Mouse (Mus musculus) kidney, embryonic 16.5 days (tissue): ENCODE results near the gene Selenbp2. TPM values are rescaled to one million over a fixed set of nuclear protein-coding genes. Genes with fewer than 3 reads are reported as not detected.
"Not testable (repeated sequence)": the region's sequence is repeated elsewhere in the genome, so short reads cannot be mapped to it uniquely, and the experiment has no call there.

Source experiments
- ATAC-seq: fragments of 200-750 bp; cut with Nextera tagmentation; 2 replicates; pipeline ENCODE4 v1.8.0; 2017; ENCODE audit warnings: moderate TSS enrichment; ENCODE audit not compliant: low FRiP score, low TSS enrichment
- H3K27ac ChIP-seq: fragments of 300-500 bp; sonication (generic); 2 replicates; pipeline ENCODE4 v1.5.1; 2014; ENCODE audit warnings: low read length
- H3K27me3 ChIP-seq: fragments of 300-500 bp; sonication (generic); 2 replicates; pipeline ENCODE4 v1.6.1; 2014; ENCODE audit warnings: low read length, control low read depth, mixed read lengths; ENCODE audit not compliant: insufficient read depth
- H3K36me3 ChIP-seq: fragments of 300-500 bp; sonication (generic); 2 replicates; pipeline ENCODE4 v1.6.1; 2014; ENCODE audit warnings: low read length, control low read depth, mixed read lengths; ENCODE audit not compliant: insufficient read depth
- H3K4me1 ChIP-seq: fragments of 300-500 bp; sonication (generic); 2 replicates; pipeline ENCODE4 v1.6.1; 2014; ENCODE audit warnings: low read length, control low read depth, mixed read lengths; ENCODE audit not compliant: insufficient read depth
- H3K4me2 ChIP-seq: fragments of 300-500 bp; sonication (generic); replicated peaks from 2 replicates; pipeline ENCODE4 v1.6.1; 2014; ENCODE audit warnings: low read depth, low read length
- H3K4me3 ChIP-seq: fragments of 300-500 bp; sonication (generic); 2 replicates; pipeline ENCODE4 v1.5.1; 2014; ENCODE audit warnings: mild to moderate bottlenecking, low read length
- H3K9ac ChIP-seq: fragments of 300-500 bp; sonication (generic); replicated peaks from 2 replicates; pipeline ENCODE4 v1.6.1; 2014; ENCODE audit warnings: low read length
- H3K9me3 ChIP-seq: fragments of 300-500 bp; sonication (generic); 2 replicates; pipeline ENCODE4 v1.6.1; 2016; ENCODE audit warnings: low read length, control low read depth
- WGBS: fragments of 180-500 bp; shearing (Covaris S2); extraction: QIAGEN DNeasy Blood & Tissue Kit; methylation state at CpG from one replicate; pipeline ENCODE4 v1.1.7; 2014; 5-methylcytosine and 5-hydroxymethylcytosine counted together
- polyA plus RNA-seq: library from polyadenylated mRNA; unstranded; fragments of >200 nt; fragmentation: Nextera tagmentation; extraction: Ambion mirVana; gene quantifications from 2 replicates; pipeline ENCODE4 v1.2.1, GENCODE M21; 2015

Gene Selenbp2
- polyA plus RNA-seq, 1 experiment from 2014 or later = 4.6 TPM

DNA sequence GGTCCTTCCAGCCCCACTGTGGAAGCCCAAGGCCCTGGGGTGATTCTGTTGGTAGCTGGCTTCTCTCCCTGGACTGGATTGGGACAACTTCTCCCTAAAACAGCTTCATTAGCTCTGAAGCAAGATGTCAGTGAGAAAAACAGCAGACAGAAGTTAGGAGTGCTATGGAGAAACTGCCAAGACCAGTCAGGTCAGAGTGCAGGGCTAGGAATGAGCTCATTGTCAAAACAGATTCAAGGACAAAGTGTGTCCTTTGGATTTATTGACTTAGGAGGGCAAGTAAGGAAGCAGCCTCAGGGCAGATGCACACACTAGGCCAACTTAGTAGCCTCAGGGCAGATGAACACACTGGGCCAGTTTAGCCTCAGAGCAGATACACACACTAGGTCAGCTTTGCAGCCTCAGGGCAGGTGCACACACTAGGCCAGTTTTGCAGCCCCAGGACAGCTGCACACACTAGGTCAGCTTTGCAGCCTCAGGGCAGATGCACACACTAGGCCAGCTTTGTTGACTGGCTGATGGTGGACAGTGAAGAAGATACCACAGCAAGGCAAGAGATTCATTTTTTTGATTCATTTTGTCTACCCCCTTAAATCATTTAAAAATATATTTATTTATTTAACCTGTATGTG lies 2.6 kb upstream of the Selenbp2 start:
- Histone ChIP-seq H3K4me2 (no peak overlapping the region), H3K27ac (no peak overlapping the region), H3K27me3 (no peaks in the 10 kb centered on the region), H3K9ac (no peak overlapping the region), H3K9me3 (no peaks in the 10 kb centered on the region), H3K36me3 (no peaks in the 10 kb centered on the region), H3K4me1 (peaks cover 15% of the 10 kb centered on the region), H3K4me3 (no peak overlapping the region)
- ATAC-seq = no peak

DNA sequence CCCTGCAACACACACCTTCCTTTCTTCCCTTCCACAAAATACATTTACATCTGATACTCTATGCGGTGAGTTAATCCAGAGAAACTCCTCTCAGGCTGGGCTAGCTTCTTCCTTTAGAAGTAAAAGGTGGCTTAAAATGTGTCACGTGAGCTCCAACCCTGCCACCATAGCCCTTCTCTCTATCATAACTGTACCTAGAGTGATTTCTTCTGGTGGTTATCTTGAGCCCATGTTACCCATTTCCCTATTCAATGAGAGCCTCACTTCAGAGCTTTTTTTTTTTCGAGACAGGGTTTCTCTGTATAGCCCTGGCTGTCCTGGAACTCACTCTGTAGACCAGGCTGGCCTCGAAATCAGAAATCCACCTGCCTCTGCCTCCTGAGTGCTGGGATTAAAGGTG lies 1.7 kb upstream of the Selenbp2 start:
- WGBS = 94% methylated on average over 4 of the region's 4 CpGs
- peaks cover 15% of the 10 kb centered on the region for H3K4me1 ChIP-seq
- H3K4me3 ChIP-seq, H3K9me3 ChIP-seq, H3K36me3 ChIP-seq, H3K27ac ChIP-seq, H3K4me2 ChIP-seq, H3K27me3 ChIP-seq, ATAC-seq, H3K9ac ChIP-seq: not testable (repeated sequence)

DNA sequence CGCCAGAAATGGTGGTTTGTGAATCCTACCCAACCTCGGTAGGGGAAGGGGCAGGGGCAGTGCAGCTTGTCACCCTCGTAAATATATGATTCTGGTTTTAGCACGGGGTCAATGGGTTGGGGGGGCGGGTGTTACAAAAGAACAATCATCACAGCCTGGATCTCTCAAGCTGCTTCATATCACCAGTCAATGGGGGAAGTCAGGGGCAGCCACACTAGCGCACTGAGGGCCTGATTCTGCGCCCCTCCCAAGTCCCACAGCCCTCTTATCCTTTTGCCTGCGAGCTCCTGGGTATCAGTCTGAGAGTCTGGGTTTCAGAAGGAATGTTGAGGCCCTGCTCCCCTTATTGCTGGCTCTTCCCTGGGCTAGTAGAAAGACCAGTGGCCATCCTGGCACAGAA lies 518 bp downstream of the Selenbp2 start:
- ATAC-seq = peak; percentile 39; the same call in 1 of the 2 replicates

DNA sequence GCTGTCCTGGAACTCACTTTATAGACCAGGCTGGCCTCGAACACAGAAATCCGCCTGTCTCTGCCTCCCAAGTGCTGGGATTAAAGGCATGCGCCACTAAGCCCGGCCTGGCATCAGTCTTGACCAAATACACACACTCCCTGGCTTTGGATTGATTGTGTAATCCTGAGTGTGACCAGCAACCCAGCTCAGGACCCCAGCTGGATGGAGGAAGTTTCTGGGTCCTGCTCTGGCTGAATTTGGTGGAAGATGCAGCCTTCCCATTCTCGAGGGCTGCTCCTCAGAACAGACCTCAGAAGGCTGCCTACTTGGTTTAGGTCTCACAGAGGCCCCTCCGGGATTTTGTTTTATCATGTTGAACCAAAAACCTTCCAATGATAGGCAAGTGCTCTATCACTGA lies 2.2 kb downstream of the Selenbp2 start:
- not testable (repeated sequence) for H3K9me3 ChIP-seq, H3K4me2 ChIP-seq, H3K4me3 ChIP-seq, ATAC-seq, H3K27ac ChIP-seq, H3K36me3 ChIP-seq, H3K9ac ChIP-seq, H3K27me3 ChIP-seq
- 86% methylated on average over 6 of the region's 6 CpGs for WGBS
- peaks cover 15% of the 10 kb centered on the region for H3K4me1 ChIP-seq

More for the DNA sequence above, 518 bp downstream of the Selenbp2 start:
- not testable (repeated sequence) for H3K9me3 ChIP-seq, H3K27me3 ChIP-seq, H3K4me3 ChIP-seq, H3K27ac ChIP-seq, H3K36me3 ChIP-seq
- H3K4me1 ChIP-seq = peaks cover 15% of the 10 kb centered on the region
- H3K4me2 ChIP-seq = peak overlapping the region; percentile 21
- H3K9ac ChIP-seq = 0 out of 2 replicates have a peak overlapping the region, but pooled peaks have one; percentile 16
- 16% methylated on average over 5 of the region's 8 CpGs for WGBS

DNA sequence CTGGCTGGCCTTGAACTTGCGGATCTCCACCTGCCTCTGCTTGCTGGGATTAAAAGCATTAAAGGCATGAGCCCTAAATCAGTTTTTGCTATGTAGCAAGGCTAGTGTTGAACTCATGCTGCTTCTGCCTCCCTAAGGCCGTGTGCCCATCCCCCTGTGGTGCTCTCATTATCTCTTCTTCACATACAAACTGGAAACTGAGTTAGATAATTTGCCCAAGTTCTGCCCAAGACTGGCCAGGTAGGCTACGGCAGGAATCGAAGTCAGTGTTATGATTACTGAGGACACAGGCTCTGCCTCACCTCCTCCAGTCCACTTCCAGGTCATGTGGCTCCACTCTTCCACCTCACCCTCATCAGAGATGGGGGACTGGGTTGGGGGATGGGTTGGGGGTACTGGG lies 2.9 kb downstream of the Selenbp2 start:
- H3K4me3 ChIP-seq, H3K27me3 ChIP-seq, H3K36me3 ChIP-seq, H3K4me2 ChIP-seq, ATAC-seq, H3K9ac ChIP-seq, H3K27ac ChIP-seq, H3K9me3 ChIP-seq: not testable (repeated sequence)
- WGBS = 87% methylated on average over 4 of the region's 4 CpGs
- H3K4me1 ChIP-seq = peaks cover 15% of the 10 kb centered on the region

DNA sequence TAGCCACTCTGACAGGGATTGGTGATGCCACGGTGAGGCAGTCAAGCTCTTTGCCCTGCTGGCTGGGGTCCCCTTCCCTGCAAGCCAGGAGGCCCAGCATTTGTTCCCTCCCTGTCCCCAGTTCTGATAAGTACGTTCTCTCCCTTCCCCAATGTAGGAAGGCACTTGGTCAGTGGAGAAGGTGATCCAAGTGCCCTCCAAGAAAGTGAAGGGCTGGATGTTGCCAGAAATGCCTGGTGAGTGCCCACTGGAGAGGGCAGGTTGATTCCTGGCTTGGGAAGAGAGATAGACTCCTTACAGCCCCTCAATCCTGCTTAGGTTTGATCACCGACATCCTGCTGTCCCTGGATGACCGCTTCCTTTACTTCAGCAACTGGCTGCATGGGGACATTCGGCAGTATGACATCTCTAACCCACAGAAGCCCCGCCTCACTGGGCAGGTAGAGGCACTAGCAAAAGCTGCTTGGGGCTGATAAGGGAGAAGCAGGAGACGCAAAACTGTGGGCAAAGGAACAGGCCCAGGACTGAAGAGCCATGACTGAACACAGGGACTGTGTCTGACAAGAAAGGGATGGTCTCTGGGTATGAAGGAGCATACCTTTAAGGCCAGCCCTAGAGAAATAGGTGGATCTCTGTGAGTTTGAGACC lies 8.9 kb downstream of the Selenbp2 start:
- not testable (repeated sequence) for H3K4me2 ChIP-seq, ATAC-seq, H3K4me1 ChIP-seq, H3K36me3 ChIP-seq, H3K9ac ChIP-seq, H3K27ac ChIP-seq, H3K27me3 ChIP-seq, H3K4me3 ChIP-seq, H3K9me3 ChIP-seq
- 86% methylated on average over 5 of the region's 7 CpGs for WGBS

DNA sequence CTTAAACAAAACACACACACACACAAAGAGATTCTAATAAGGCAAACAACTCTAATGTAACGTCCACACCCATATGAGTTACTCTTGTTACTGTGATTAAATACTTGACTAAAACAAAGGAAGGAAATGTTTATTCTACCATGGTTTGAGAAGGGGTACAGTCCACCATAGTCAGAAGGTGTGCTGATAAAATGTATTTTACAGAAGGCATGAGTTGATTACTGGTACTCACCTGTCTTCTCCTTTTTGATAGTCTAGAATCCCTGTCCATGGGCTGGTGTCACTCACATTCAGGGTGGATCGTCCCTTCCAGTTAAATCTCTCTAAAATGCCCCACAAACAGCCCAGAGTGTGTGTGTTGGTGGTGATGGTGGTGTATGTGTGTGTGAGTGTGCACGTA lies 9.5 kb downstream of the Selenbp2 start:
- 84% methylated on average over 3 of the region's 3 CpGs for WGBS

DNA sequence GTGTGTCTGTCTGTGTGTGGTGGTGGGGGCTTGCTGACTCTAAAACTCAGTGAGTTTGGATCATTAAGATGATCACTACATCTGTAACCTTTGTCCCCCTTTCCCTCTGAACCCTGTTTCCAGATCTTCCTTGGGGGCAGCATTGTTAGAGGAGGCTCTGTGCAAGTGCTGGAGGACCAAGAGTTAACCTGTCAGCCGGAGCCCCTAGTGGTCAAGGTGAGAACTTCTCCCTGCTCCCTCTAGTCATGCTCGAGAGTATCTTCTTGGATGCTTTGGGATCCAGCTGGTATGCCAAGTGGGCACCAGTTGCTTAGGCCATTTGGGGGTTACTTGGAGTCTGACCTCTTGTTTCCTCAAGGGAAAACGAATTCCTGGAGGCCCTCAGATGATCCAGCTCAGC lies 10.0 kb downstream of the Selenbp2 start:
- not testable (repeated sequence) for H3K9me3 ChIP-seq, H3K4me1 ChIP-seq, H3K27me3 ChIP-seq, H3K4me3 ChIP-seq, H3K9ac ChIP-seq, ATAC-seq, H3K4me2 ChIP-seq, H3K27ac ChIP-seq, H3K36me3 ChIP-seq
- 26% methylated on average over 2 of the region's 3 CpGs for WGBS

More for the DNA sequence above, 9.5 kb downstream of the Selenbp2 start:
- H3K36me3 ChIP-seq = no peaks in the 10 kb centered on the region
- H3K4me1 ChIP-seq = no peaks in the 10 kb centered on the region
- H3K4me3 ChIP-seq = no peak overlapping the region
- no peak overlapping the region for H3K27ac ChIP-seq
- no peaks in the 10 kb centered on the region for H3K9me3 ChIP-seq
- H3K9ac ChIP-seq = no peak overlapping the region
- no peaks in the 10 kb centered on the region for H3K27me3 ChIP-seq
- H3K4me2 ChIP-seq = no peak overlapping the region
- ATAC-seq = no peak

DNA sequence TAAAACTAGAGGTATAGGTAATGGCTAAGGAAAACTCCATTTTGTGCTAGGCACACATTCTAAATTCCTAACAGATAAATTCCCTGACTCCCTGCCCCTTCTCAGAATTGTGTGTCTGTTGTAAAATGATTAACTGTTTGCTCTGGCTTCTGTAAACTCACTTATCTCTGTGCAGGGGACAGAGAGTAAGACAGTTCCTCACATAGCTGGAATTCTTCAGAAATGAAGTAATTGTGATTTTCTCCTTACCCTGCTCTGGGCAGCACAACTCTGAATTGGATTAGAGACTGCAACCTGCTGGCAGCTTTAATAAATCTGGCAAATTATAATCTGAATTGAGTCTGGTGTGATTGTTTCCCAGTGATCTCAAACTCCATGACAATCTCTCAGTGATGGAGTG lies 17.2 kb downstream of the Selenbp2 start:
- H3K9me3 ChIP-seq, H3K27me3 ChIP-seq, ATAC-seq, H3K27ac ChIP-seq, H3K4me1 ChIP-seq, H3K4me3 ChIP-seq, H3K36me3 ChIP-seq, H3K4me2 ChIP-seq, H3K9ac ChIP-seq: not testable (repeated sequence)

DNA sequence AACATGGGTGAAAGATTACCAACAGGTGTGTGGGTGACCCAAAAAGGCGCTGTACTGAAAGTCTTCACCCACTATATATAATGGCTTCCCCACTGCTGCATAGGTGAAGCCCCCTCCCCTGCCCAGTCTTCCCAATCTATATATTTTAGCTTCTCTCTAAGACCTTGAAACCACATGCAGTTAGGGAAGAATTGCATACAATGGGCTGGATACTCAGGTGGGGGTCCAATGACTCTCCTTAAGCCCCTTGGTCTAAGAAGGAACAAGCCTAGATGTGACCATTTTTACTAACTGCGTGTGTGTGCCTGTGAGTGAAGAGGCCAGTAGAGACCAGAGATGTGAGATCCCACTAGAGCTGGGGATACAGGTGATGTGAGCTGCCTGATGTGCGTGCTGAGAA lies 20.1 kb downstream of the Selenbp2 start:
- H3K4me2 ChIP-seq, H3K4me3 ChIP-seq, ATAC-seq, H3K4me1 ChIP-seq, H3K9ac ChIP-seq, H3K27ac ChIP-seq, H3K27me3 ChIP-seq, H3K36me3 ChIP-seq, H3K9me3 ChIP-seq: not testable (repeated sequence)
- 83% methylated on average over 3 of the region's 3 CpGs for whole genome bisulfite sequencing
